Mouse (Mus musculus) kidney, adult 2 months (tissue): ENCODE measurements around the gene Gm20425. TPM values are rescaled to one million over a fixed set of nuclear protein-coding genes. Genes with fewer than 3 reads are reported as not detected.

Source experiments
- DNase-seq: peaks from one replicate; pipeline ENCODE4 v3.0.0; 2021
- H3K27ac ChIP-seq: fragments of 200-500 bp; 2 replicates; pipeline ENCODE4 v1.5.1; 2012; ENCODE audit warnings: low read depth, low read length, control low read depth, inconsistent platforms; ENCODE audit not compliant: insufficient read depth
- H3K27me3 ChIP-seq: fragments of 200-500 bp; replicated peaks from 2 replicates; pipeline ENCODE4 v1.6.1; 2012; ENCODE audit warnings: mild to moderate bottlenecking, moderate library complexity, low read length, inconsistent platforms; ENCODE audit not compliant: control insufficient read depth, insufficient read depth
- H3K36me3 ChIP-seq: fragments of 200-500 bp; 2 replicates; pipeline ENCODE4 v1.6.1; 2012; ENCODE audit warnings: mild to moderate bottlenecking, moderate library complexity, low read length, inconsistent platforms; ENCODE audit not compliant: control insufficient read depth, insufficient read depth
- H3K4me1 ChIP-seq: fragments of 200-500 bp; 2 replicates; pipeline ENCODE4 v1.6.1; 2011; ENCODE audit warnings: low read length; ENCODE audit not compliant: control insufficient read depth, insufficient read depth
- H3K4me3 ChIP-seq: fragments of 200-500 bp; 2 replicates; pipeline ENCODE4 v1.5.1; 2011; ENCODE audit warnings: mild to moderate bottlenecking, low read depth, low read length, control low read depth; ENCODE audit not compliant: insufficient read depth
- CTCF ChIP-seq: fragments of 200-500 bp; conservative IDR thresholded peaks from 2 replicates; pipeline ENCODE4 v1.5.1; 2011; ENCODE audit warnings: low read depth, mild to moderate bottlenecking, control low read depth, low read length, moderate library complexity, mixed read lengths; ENCODE audit not compliant: insufficient read depth, insufficient read length
- POLR2A ChIP-seq: fragments of 200-500 bp; IDR thresholded peaks from one replicate; pipeline ENCODE4 v1.6.1; 2011; ENCODE audit warnings: low read depth, low read length, control low read depth
- WGBS: fragments of 180-500 bp; shearing (Covaris S2); methylation state at CpG from one replicate; pipeline ENCODE4 v1.1.7; 2018; 5-methylcytosine and 5-hydroxymethylcytosine counted together
- polyA plus RNA-seq: library from polyadenylated mRNA; depleted of rRNA; stranded (reverse); fragments of >200 nt; gene quantifications from 2 replicates; pipeline ENCODE4 v1.2.3, GENCODE M21; 2012

The Gm20425 gene
- polyA plus RNA-seq, 1 experiment, result not detected

GRCm38 (mm10) chr9:103232232-103233005, 2.3 kb upstream of the Gm20425 start:
- TF ChIP-seq CTCF, result no peak
- TF ChIP-seq POLR2A, result no peak
- no peak overlapping the region for H3K27ac ChIP-seq
- no peak for DNase-seq
- no peaks in the 10 kb centered on the region for H3K36me3 ChIP-seq
- no peaks in the 10 kb centered on the region for H3K27me3 ChIP-seq
- H3K4me3 ChIP-seq, result no peak overlapping the region
- no peaks in the 10 kb centered on the region; the same call in 1 of the 2 replicates for H3K4me1 ChIP-seq
- 90% methylated on average over 7 of the region's 7 CpGs for WGBS

DNA sequence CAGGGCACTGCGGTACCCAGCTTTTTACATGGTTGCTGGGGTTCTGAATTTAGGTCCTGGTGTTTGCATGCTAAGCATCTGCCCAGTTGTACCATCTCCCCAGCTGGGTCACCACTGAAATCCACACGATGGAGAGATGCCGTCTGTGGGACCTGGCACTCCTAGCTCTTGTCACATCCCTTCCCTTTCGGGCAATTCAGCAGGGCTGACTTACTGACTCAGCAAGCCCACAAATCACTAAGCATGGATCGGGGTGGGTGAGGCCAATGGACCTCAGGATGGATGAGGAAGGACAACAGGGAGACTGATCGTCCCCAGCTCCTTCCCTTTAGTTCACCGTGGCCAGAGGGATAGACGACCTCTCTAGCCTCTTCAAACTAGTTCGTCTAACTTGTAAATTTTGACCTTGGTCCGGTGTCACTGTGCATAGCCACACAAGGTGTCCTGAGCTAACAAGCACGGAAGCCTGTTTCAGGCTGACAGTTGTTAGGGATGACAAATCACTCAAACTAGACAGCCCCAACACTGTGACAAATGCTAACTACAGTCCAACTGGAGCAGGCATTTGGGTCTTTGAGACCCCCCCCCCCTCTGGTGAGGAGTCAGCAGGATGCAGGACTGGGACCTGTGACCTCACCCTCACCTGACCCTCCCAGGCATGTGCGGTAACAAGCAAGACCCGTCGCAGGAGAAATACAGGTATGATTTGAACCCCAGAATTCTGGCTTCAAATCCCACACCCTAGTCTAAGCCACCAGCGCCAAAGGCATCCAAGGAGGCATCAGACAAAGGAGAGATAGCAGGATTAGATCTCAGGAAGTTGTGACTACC, 855 bp downstream of the Gm20425 start:
- Histone ChIP-seq H3K27ac (no peak overlapping the region), H3K4me1 (no peaks in the 10 kb centered on the region; the same call in 1 of the 2 replicates), H3K4me3 (no peak overlapping the region), H3K36me3 (no peaks in the 10 kb centered on the region), H3K27me3 (no peaks in the 10 kb centered on the region)
- WGBS, result 80% methylated on average over 15 of the region's 15 CpGs
- TF ChIP-seq CTCF (no peak), POLR2A (no peak)
- DNase-seq, result no peak

GRCm38 (mm10) chr9:103228370-103229003, 1.6 kb downstream of the Gm20425 start:
- 77% methylated on average over 13 of the region's 13 CpGs for WGBS
- Histone ChIP-seq H3K27me3 (no peaks in the 10 kb centered on the region), H3K36me3 (no peaks in the 10 kb centered on the region), H3K4me3 (no peak overlapping the region), H3K27ac (no peak overlapping the region), H3K4me1 (no peaks in the 10 kb centered on the region; the same call in 1 of the 2 replicates)
- no peak for DNase-seq
- TF ChIP-seq CTCF, result no peak
- TF ChIP-seq POLR2A, result no peak

GRCm38 (mm10) chr9:103227760-103228159, 2.3 kb downstream of the Gm20425 start:
- Histone ChIP-seq H3K27ac (no peak overlapping the region), H3K4me3 (no peak overlapping the region), H3K27me3 (no peaks in the 10 kb centered on the region), H3K36me3 (no peaks in the 10 kb centered on the region), H3K4me1 (no peaks in the 10 kb centered on the region; the same call in 1 of the 2 replicates)
- no peak for DNase-seq
- TF ChIP-seq POLR2A, result no peak
- TF ChIP-seq CTCF, result no peak
- 87% methylated on average over 16 of the region's 16 CpGs for WGBS

GRCm38 (mm10) chr9:103226806-103227205, 3.3 kb downstream of the Gm20425 start:
- 87% methylated on average over 15 of the region's 15 CpGs for WGBS
- Histone ChIP-seq H3K36me3 (no peaks in the 10 kb centered on the region), H3K27ac (no peak overlapping the region)

DNA sequence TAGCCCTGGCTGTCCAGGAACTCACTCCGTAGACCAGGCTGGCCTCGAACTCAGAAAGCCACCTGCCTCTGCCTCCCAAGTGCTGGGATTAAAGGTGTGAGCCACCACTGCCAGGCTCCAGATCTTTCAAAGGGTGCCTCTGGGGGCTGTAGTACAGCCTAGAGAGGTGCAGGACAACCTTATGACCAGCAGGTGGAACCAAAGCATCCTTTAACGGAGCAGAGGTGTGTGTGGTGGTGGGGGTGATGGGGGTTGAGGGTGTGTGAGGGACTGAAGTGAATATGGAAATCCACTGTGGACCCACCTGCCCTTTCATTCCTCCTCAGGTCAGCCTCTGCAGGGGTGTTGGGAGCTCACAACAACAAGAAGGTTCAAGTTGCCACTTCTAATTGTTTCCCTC, 4.6 kb downstream of the Gm20425 start:
- no peaks in the 10 kb centered on the region for H3K36me3 ChIP-seq
- no peaks in the 10 kb centered on the region for H3K27me3 ChIP-seq
- peak; percentile 18 for DNase-seq
- H3K27ac ChIP-seq, result no peak overlapping the region
- WGBS, result 63% methylated on average over 3 of the region's 3 CpGs
- no peak overlapping the region for H3K4me3 ChIP-seq
- TF ChIP-seq POLR2A (no peak), CTCF (peak; percentile 71)
- H3K4me1 ChIP-seq, result no peaks in the 10 kb centered on the region; the same call in 1 of the 2 replicates

More at GRCm38 (mm10) chr9:103226806-103227205, 3.3 kb downstream of the Gm20425 start:
- Histone ChIP-seq H3K4me1 (no peaks in the 10 kb centered on the region; the same call in 1 of the 2 replicates), H3K27me3 (no peaks in the 10 kb centered on the region), H3K4me3 (no peak overlapping the region)
- TF ChIP-seq CTCF (no peak), POLR2A (no peak)
- DNase-seq, result peak; percentile 42
